Mouse (Mus musculus): Measurements from ENCODE around the gene Dcp1a. TPM values are rescaled to one million over a fixed set of nuclear protein-coding genes. Genes with fewer than 3 reads are reported as not detected.

Gene Dcp1a
- 9.6 and 10.6 TPM in 2 replicates for polyA plus RNA-seq (2015; fragmentation: Nextera tagmentation; extraction: Ambion mirVana)

DNA sequence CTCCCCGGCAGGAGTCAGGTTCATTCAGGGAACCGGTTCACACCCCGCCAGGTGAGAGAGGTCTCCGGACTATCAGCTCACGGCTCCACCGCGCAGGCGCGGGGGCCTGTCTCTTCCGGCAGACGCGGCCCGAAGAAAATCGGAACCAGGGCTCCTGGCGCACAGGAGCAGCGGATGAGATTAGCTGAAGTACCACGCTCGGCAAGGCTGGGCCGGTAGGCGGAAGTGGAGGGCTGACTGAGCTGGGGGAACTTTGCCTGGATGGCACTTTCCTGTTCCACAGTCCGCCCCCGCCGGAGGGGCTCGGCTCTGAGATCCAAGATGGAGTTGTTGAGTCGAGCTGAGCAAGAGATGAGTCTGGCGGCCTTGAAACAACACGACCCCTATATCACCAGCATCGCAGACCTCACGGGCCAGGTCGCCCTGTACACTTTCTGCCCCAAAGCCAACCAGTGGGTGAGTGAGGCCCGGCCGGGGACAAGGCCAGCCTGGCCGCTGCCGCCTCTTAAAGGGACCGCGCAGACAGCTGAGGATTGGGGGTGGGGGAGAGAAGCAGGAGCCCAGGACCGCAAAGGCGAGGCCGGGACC, at the start of gene Dcp1a:
TSS of gene Dcp1a (plus strand) at position 175 of the 588 bp plus-strand sequence.

DNA sequence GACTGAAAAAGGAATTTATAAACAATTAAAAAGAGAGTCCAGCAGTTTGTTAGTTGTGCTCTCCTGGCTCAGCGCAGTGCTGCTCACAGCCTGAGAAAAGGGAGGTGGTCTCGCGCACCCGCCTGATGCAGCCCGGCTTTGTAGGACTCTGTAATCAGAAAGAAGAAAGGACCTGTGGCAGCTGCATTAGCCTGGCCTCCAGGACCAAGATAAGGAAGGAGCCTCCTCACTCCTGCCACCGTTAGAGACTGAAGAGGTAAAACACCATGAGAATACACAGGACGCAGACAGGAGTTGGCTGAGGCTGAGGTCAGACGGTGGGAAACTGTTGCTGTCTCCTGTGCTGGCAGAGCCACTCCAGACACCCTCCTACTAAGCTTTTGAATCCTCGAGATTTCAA, 12.0 kb downstream of the Dcp1a start, which contains the start of gene Cacna1d:
TSS of gene Cacna1d (minus strand) at position 114 of the 400 bp plus-strand sequence.

DNA sequence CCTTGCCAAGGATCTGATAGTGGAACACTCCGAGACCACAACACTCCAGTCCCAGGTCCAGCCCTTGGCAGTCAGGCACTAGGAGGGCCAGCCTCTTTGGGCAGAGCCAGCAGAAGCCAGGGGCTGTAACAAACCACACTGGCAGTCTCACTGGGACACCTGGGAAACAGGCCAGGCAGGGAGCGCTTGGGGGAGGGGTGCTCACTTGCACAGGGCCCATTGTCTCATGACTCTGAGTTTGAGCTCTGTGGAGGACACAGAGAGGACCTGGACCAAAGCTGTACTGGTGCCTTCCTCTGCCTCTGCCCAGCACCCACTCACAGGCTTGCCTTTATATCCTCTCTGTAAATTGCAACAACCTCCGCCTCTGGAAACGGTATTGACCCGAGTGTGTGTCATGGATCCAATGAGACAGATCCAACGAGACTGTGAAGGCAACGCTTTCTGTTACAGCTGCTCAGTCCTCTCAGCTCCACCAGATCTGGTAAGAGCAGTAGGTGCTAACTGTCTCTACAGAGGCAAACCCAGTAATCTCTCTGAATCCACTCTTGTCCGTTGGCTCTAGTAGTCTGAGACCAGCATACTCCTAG, 68.9 kb downstream of the Dcp1a start, which contains the start of gene Tkt:
TSS of gene Tkt (plus strand) at position 229 of the 590 bp plus-strand sequence.

Small RNA genes lying within 50 kb of the gene (microRNA-seq; reads per million reads assigned to microRNA genes)
- gene Mir3076: 4.0 reads per million, percentile 6 among the genes with 10 or more reads in this experiment

Other genes with a start within 250 kb of the Dcp1a start
- 0.55 and 1.1 TPM in 2 replicates for gene Cacna1d, start 11.9 kb downstream of the Dcp1a start, polyA plus RNA-seq (2015; fragmentation: Nextera tagmentation; extraction: Ambion mirVana)
- 121 and 145 TPM in 2 replicates for gene Tkt, start 68.8 kb downstream of the Dcp1a start, polyA plus RNA-seq (2015; fragmentation: Nextera tagmentation; extraction: Ambion mirVana)
- gene Prkcd, start 146.7 kb downstream of the Dcp1a start, polyA plus RNA-seq (2015; fragmentation: Nextera tagmentation; extraction: Ambion mirVana): 37.7 and 38.7 TPM in 2 replicates
- gene Rft1, start 174.8 kb downstream of the Dcp1a start, polyA plus RNA-seq (2015; fragmentation: Nextera tagmentation; extraction: Ambion mirVana): 13.9 and 14.0 TPM in 2 replicates
- 6.9 and 7.7 TPM in 2 replicates for gene Sfmbt1, start 235.3 kb downstream of the Dcp1a start, polyA plus RNA-seq (2015; fragmentation: Nextera tagmentation; extraction: Ambion mirVana)

All from urinary bladder, postnatal 0 days (tissue).